8 mouse cellular contexts compared by ENCODE assay signal in the genomic region with DNA sequence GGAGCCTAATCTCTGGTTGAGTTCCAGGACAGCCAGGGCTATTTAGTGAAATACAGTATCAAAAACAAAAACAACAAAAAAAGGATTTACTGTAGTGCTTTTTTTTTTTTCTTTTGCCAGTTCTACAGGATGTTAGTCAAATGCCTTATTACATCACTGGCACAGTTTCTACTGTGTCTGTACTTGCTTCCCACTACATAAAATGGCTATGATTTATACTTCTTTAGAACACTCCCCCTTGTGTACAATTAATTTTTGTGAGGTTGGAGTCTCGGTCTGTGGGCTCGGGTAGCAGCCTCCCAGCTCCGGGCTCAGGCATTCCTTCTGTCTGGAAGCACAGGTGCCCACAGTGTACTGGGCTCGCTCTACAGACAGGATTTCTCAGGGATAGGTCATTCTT. TPM values are rescaled to one million over a fixed set of nuclear protein-coding genes. Genes with fewer than 3 reads are reported as not detected.
DNase-seq lines count a peak whose midpoint lies in the region; ATAC-seq lines count a peak whose summit lies in the region.

No protein-coding gene starts in this region.

- H3K9ac ChIP-seq in heart, embryonic 11.5 days (ENCODE audit: low read depth, low read length): no peak overlapping the region
- H3K9ac ChIP-seq in forebrain, embryonic 13.5 days: no peak overlapping the region
- no peak overlapping the region for H3K9ac ChIP-seq in liver, embryonic 16.5 days (ENCODE audit: low read depth, low read length)

- peaks cover 2% of the 10 kb centered on the region; the same call in 1 of the 2 replicates for H3K27me3 ChIP-seq in heart, embryonic 11.5 days (ENCODE audit: control insufficient read depth, insufficient read depth, low read length)
- H3K27me3 ChIP-seq in forebrain, embryonic 13.5 days: peaks cover 16% of the 10 kb centered on the region
- peaks cover 7% of the 10 kb centered on the region for H3K27me3 ChIP-seq in liver, embryonic 16.5 days (ENCODE audit: control insufficient read depth, insufficient read depth, low read depth, low read length)

- peak overlapping the region; percentile 99 for H3K4me3 ChIP-seq in heart, embryonic 11.5 days (ENCODE audit: low read depth, low read length)
- peak overlapping the region; percentile 99 for H3K4me3 ChIP-seq in forebrain, embryonic 13.5 days
- H3K4me3 ChIP-seq in liver, embryonic 16.5 days (ENCODE audit: low read depth, low read length): peak overlapping the region; percentile 100

- 26% methylated on average over 4 of the region's 4 CpGs for WGBS in heart, embryonic 11.5 days (ENCODE audit: insufficient replicate concordance)
- WGBS in forebrain, embryonic 13.5 days: 18% methylated on average over 4 of the region's 4 CpGs
- 15% methylated on average over 4 of the region's 4 CpGs for WGBS in liver, embryonic 16.5 days (ENCODE audit: insufficient replicate concordance)

- DNase-seq in heart, postnatal 36 days: no peak
- DNase-seq in CD4-positive helper T cell, adult 2 months (ENCODE audit: low read depth, low spot score): peak; percentile 54
- DNase-seq in left cerebral cortex, postnatal 10 days (ENCODE audit: extremely low spot score in 1 of 2, low spot score in 2 of 2): no peak
- no peak for DNase-seq in natural killer cell, adult 2 months (ENCODE audit: low spot score in 2 of 2)
- DNase-seq in lung, adult 18-20 months: no peak

- H3K4me1 ChIP-seq in heart, embryonic 11.5 days (ENCODE audit: control insufficient read depth, insufficient read depth, low read length): peaks cover 13% of the 10 kb centered on the region
- H3K4me1 ChIP-seq in forebrain, embryonic 13.5 days: peaks cover 24% of the 10 kb centered on the region
- peaks cover 20% of the 10 kb centered on the region for H3K4me1 ChIP-seq in liver, embryonic 16.5 days (ENCODE audit: control insufficient read depth, low read depth, low read length)

- no peak for ATAC-seq in heart, embryonic 11.5 days (replicated peaks; ENCODE audit: insufficient number of reproducible peaks, low FRiP score, low TSS enrichment)
- no peak for ATAC-seq in forebrain, embryonic 13.5 days
- no peak for ATAC-seq in liver, embryonic 16.5 days (ENCODE audit: low read depth)

- peak overlapping the region; percentile 73 for H3K4me2 ChIP-seq in heart, embryonic 11.5 days
- peak overlapping the region; percentile 94 for H3K4me2 ChIP-seq in forebrain, embryonic 13.5 days
- peak overlapping the region; percentile 100 for H3K4me2 ChIP-seq in liver, embryonic 16.5 days (ENCODE audit: low read depth, low read length)

- H3K36me3 ChIP-seq in heart, embryonic 11.5 days (ENCODE audit: control insufficient read depth, insufficient read depth, low read length): no peaks in the 10 kb centered on the region
- no peaks in the 10 kb centered on the region for H3K36me3 ChIP-seq in forebrain, embryonic 13.5 days (ENCODE audit: poor library complexity, severe bottlenecking)
- no peaks in the 10 kb centered on the region for H3K36me3 ChIP-seq in liver, embryonic 16.5 days (ENCODE audit: control insufficient read depth, insufficient read depth)

- H3K27ac ChIP-seq in heart, embryonic 11.5 days (ENCODE audit: low read depth, low read length): no peak overlapping the region
- H3K27ac ChIP-seq in forebrain, embryonic 13.5 days: no peak overlapping the region
- no peak overlapping the region for H3K27ac ChIP-seq in liver, embryonic 16.5 days (ENCODE audit: low read length)

- intact Hi-C loops in heart, postnatal 36 days (cut with DNase I): loop anchor here (2.0 kb wide), 1 partner anchor 106 kb away; no protein-coding TSS in a partner anchor
- intact Hi-C loops in left cerebral cortex, postnatal 10 days (cut with DNase I): loop anchor here (5.0 kb wide), 2 partner anchors 51 to 106 kb away; a partner anchor contains a TSS

- no peaks in the 10 kb centered on the region for H3K9me3 ChIP-seq in heart, embryonic 11.5 days (replicated peaks; ENCODE audit: control insufficient read depth, low read length)
- no peaks in the 10 kb centered on the region for H3K9me3 ChIP-seq in forebrain, embryonic 13.5 days (replicated peaks)
- H3K9me3 ChIP-seq in liver, embryonic 16.5 days (replicated peaks; ENCODE audit: control insufficient read depth, low read length): no peaks in the 10 kb centered on the region

RNA-seq across cellular contexts. Expression of a gene that starts 1.1 kb away (rescaled TPM):
- polyA plus RNA-seq in heart, embryonic 11.5 days (2014; fragmentation: Nextera tagmentation; extraction: Ambion mirVana): 15.2 and 17.1 TPM in 2 replicates
- total RNA-seq in heart, postnatal 36 days (2021): 10 to 100 TPM; 28.2 to 32.0 TPM
- 26.9 and 29.9 TPM in 2 replicates for polyA plus RNA-seq in forebrain, embryonic 13.5 days (2015; fragmentation: Nextera tagmentation; extraction: Ambion mirVana)
- polyA plus RNA-seq in liver, embryonic 16.5 days (2015; fragmentation: Nextera tagmentation; extraction: Ambion mirVana): 8.4 and 9.3 TPM in 2 replicates
- 10 to 100 TPM; 34.6 to 35.9 TPM for total RNA-seq in left cerebral cortex, postnatal 10 days (2021)

RNA-seq across cellular contexts. Expression of a gene that starts 34.1 kb away (rescaled TPM):
- polyA plus RNA-seq in heart, embryonic 11.5 days (2014; fragmentation: Nextera tagmentation; extraction: Ambion mirVana): 729 and 869 TPM in 2 replicates
- 100 to 1,000 TPM; 136 to 209 TPM for total RNA-seq in heart, postnatal 36 days (2021)
- 1,477 and 1,490 TPM in 2 replicates for polyA plus RNA-seq in forebrain, embryonic 13.5 days (2015; fragmentation: Nextera tagmentation; extraction: Ambion mirVana)
- 431 and 513 TPM in 2 replicates for polyA plus RNA-seq in liver, embryonic 16.5 days (2015; fragmentation: Nextera tagmentation; extraction: Ambion mirVana)
- total RNA-seq in left cerebral cortex, postnatal 10 days (2021): 1,000 to 10,000 TPM; 1,010 to 1,036 TPM

RNA-seq across cellular contexts. Expression of a gene that starts 54.2 kb away (rescaled TPM):
- polyA plus RNA-seq in heart, embryonic 11.5 days (2014; fragmentation: Nextera tagmentation; extraction: Ambion mirVana): 0.23 TPM in 1 of 2 replicates, not detected in the other
- not detected for total RNA-seq in heart, postnatal 36 days (2021)
- polyA plus RNA-seq in forebrain, embryonic 13.5 days (2015; fragmentation: Nextera tagmentation; extraction: Ambion mirVana): 0.25 and 0.53 TPM in 2 replicates
- not detected in 2 replicates for polyA plus RNA-seq in liver, embryonic 16.5 days (2015; fragmentation: Nextera tagmentation; extraction: Ambion mirVana)
- not detected for total RNA-seq in left cerebral cortex, postnatal 10 days (2021)
